Mouse (Mus musculus) heart, postnatal 0 days (tissue): Measurements from ENCODE around the gene Tmem107.

Experiments
- CTCF ChIP-seq: IDR thresholded peaks from 2 replicates; pipeline ENCODE4 v1.5.1; 2016; ENCODE audit warnings: antibody characterized with exemption, control low read depth, low read depth
- EP300 ChIP-seq: IDR thresholded peaks from 2 replicates; pipeline ENCODE4 v1.6.1; 2016; ENCODE audit warnings: antibody characterized with exemption, low read depth

DNA sequence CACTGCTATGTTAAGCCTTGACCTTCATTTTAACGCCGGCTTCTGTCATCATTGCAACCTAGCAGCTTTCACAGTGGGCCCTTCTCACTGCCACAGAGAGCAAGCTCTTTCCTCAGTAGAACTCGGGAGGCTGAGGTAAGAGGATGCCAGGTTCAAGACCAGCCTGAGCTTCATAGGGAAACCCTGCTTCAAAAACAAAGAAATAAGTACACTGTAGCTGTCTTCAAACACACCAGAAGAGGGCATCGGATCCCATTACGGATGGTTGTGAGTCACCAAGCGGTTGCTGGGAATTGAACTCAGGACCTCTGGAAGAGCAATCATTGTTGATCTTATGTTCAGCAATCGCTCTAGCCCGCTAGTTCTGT, 10.2 kb downstream of the Tmem107 start:
- TF ChIP-seq CTCF (no peak), EP300 (no peak)
